Mouse (Mus musculus) adrenal gland, adult 8-10 months (tissue): ENCODE results near the gene Efcab9. TPM values are rescaled to one million over a fixed set of nuclear protein-coding genes. Genes with fewer than 3 reads are reported as not detected.

Experiments used
- DNase-seq: peaks from one replicate; pipeline ENCODE4 v3.0.0; 2022
- total RNA-seq, 4 experiments: library from RNA; stranded (reverse); gene quantifications; 2 replicates each; pipeline ENCODE4 v1.2.4; 2022

Gene Efcab9
- total RNA-seq, 4 experiments from 2014 or later: 1.3 to 2.4 (median 1.6) TPM

DNA sequence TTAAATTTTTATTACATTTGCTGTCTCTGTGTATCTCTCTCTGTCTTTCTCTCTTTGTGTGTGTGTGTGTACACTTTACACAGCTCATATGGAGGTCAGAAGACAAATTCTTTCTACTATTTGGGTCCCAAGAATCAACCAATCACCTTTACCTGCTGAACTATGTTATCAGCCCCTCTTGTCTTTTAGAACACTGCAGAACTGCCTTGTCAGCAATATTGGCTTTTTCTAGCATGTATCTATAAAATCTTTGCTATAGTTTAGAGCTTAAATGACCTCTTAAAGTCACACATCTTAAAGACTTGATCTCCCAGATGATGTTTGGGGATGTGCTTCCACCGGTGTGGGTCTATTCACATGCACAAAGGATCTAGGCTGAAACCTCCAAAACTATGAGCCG, 40.8 kb downstream of the Efcab9 start:
- no peak for DNase-seq

- no peak for DNase-seq
These were observed 42.8 kb downstream of the Efcab9 start for GRCm38 (mm10) chr11:32488808-32489670.

GRCm38 (mm10) chr11:32488344-32488743, 43.5 kb downstream of the Efcab9 start:
- DNase-seq: no peak

DNA sequence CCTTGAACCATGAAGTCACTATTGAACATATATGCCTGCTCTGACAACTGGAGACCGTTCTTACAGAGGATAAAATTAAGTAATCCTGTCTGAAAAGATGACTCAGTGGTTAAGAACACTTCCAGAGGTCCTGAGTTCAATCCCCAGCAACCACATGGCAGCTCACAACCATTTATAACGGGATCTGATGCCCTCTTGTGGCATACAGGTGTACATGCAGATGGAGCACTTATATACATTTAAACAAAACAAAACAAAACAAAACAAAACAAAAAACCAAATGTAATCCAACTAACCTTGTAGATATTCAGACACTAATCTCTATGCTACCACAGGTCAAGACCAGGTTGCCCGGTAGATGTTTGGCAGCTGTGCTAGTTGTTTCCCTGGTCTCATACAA, 44.4 kb downstream of the Efcab9 start:
- no peak for DNase-seq

- no peak for DNase-seq
These were observed 45.3 kb downstream of the Efcab9 start for GRCm38 (mm10) chr11:32486621-32487020.

DNA sequence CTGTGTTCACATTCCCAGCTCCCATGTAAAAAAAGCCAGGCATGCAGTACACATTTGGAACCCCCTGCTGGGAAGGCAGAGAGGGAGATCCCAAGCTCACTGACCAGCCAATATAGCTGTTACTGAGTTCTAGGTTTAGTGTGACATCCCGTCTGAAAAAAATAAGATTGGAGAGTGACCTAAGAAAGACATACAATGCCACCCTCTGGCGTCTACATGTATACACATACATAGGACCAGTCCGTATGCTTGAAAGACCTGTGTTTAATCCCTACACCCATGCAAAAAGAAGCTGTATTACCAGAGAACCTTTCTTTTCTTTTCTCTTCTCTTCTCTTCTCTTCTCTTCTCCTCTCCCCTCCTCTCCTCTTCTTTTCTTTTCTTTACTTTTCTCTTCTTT, 46.6 kb downstream of the Efcab9 start:
- DNase-seq: no peak

DNA sequence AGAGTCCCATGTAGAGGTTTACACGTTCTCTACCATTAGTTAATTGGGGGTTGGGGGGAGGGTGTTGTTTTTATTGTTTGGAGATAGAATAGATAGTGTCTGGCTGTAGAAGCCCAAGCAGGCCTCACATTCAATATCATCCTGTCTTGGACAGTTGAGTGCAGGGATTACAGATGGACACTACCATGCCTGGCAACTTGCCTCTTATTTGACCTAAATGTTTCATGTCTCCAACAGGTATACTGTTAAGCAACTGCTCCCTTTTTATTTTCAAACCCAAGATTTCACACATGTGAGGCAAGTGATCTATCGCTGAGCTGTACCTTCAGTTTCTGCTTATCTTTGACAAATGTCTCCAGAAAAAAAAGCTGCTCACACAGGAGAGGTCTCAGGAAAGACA, 50.4 kb downstream of the Efcab9 start:
- DNase-seq: no peak

DNA sequence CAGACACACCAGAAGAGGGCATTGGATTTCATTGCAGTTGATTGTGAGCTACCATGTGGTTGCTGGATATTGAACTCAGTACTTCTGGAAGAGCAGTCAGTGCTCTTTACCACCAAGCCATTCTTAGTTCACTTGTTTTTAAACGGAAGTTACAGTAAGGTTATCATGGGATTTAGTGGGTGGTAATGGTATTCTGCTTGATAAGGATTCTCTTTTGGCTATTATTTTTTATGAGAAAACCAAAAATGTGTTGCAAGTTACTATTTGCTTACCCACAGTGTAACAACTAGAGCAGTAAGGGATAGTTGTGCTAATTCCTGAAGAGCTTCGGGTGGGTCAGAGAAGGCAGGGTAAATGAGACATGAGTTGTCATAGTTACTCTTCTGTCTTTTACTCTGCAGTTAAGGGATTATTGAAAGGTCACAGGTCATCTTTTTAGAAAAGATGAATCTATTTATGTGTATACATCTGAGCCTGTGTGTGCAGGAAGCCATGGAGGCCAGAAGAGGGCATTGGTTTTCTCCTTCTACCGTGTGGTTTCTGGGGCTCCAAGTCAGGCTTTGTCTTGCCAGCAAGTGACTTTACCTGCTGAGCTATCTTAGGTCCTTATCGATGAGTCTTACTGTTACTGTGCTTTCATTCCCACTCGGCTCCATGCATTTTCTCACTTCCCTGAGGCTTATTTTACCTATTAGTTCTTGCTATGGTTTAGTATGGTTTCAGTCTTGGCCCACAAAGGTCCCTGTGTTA, 56.2 kb downstream of the Efcab9 start:
- no peak for DNase-seq

DNA sequence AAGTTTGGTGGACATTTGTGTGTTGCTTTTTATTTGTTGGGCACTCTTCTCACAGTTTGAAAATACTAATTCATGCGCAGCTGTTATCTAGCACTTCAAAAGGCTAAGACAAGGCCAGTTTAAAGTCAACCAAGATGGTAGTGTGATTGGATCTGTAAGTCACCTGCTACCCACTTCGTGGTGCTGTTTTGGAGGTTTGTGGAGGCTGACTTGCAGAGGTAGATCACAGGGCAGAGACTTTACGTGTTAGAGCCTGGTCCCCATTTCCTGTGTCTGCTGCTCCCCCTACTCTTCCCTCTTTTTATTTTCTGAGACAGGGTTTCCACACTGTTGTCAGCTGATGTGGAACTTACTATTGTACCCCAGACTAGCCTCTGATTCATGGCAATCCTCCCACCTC, 57.2 kb downstream of the Efcab9 start:
- no peak for DNase-seq

Other genes starting within 250 kb of the Efcab9 start
- gene Hba-a1, start 248.6 kb downstream of the Efcab9 start, total RNA-seq: 1,000 to 10,000 TPM in 1 of 4 experiments, 100 to 1,000 TPM in 3; 803 to 2,295 (median 899) TPM
- not detected for gene Hbq1b, start 245.1 kb downstream of the Efcab9 start, total RNA-seq
- gene Hba-a2, start 235.6 kb downstream of the Efcab9 start, total RNA-seq: 1,000 to 10,000 TPM in 1 of 4 experiments, 100 to 1,000 TPM in 3; 528 to 1,532 (median 627) TPM
- gene Hbq1a, start 232.0 kb downstream of the Efcab9 start, total RNA-seq: under 1 TPM in 1 of 4 experiments, not detected in 3; 0.54 TPM
- 10 to 100 TPM in 2 of 4 experiments, 1 to 10 TPM in 2; 5.6 to 10.8 (median 8.8) TPM for gene Sh3pxd2b, start 184.3 kb downstream of the Efcab9 start, total RNA-seq
- 10 to 100 TPM; 11.5 to 15.9 (median 13.7) TPM for gene Ubtd2, start 76.7 kb downstream of the Efcab9 start, total RNA-seq
- 10 to 100 TPM in 2 of 4 experiments, 1 to 10 TPM in 2; 9.5 to 23.3 (median 14.9) TPM for gene Stk10, start 1.2 kb upstream of the Efcab9 start, total RNA-seq
- gene Fbxw11, start 110.6 kb upstream of the Efcab9 start, total RNA-seq: 100 to 1,000 TPM; 117 to 132 (median 119) TPM